Mouse (Mus musculus): ENCODE measurements around the gene Msx3.

The Msx3 gene

DNA sequence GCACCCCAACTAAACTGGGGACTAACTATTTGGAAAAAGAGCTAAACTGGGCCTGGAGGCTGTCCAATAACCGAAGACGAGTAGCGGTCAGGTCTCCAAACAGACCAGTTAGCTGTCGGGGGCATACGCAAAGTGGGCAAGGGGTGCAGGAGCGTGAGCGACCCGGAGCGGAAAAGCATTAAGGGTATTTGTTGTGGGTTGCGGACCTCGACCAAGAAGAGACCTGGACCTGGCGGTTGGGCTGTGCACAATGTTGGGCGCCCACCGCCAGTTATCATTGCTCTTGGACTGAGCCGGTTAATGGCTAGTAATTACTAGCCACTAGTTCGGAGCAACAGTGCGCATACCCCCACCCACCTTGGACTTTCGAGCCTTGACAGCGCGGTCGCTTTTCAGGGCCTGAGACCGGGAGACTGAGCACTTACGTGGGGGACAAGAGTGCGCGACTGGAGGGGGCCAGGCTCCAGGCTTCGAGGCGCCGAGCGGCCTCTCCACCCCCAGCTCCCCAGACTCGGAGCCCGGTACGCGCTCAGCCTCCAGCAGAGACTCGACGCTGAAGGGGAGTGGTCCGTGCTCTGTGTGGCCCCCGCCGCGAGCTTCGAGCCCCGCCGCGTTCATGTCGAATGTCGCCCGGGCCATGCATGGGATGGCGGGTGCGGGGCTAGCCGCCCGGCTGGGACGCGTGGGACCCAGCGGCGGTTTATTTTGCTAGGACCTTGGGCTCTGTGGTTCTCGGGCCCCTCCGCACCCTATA, at the start of gene Msx3:
Gene Msx3, minus strand, starts transcription at position 729 of the 754 bp plus-strand sequence.
- in situ Hi-C loops (cut with MboI; ENCODE audit: low pct_unique_long_range_greater_than_20kb in 1 of 2, low sequenced_read_pairs in 2 of 2, unreplicated experiment in 1 of 2), result no loop called here

DNA sequence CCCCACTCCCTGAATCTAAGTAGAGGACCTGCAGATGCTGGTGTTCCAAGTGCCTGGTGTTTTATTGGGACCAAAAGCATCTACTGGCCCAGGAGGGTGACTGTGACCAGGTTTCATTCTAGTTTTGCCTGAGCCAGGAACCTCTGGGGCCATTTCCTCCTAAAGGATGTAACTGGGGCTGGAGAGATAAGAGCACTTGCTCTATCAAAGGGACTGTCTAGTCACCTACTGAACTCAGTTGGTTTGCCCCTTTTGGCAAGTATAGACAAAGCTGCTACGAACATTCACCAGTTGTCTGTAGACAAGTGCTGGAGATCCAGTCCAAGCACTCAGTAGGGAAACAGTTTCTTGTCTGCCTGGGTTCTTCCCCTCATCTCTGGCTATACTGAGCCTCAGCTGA, 49.6 kb upstream of the Msx3 start:
- in situ Hi-C loops (cut with MboI; ENCODE audit: low pct_unique_long_range_greater_than_20kb in 1 of 2, low sequenced_read_pairs in 2 of 2, unreplicated experiment in 1 of 2), result no loop called here

DNA sequence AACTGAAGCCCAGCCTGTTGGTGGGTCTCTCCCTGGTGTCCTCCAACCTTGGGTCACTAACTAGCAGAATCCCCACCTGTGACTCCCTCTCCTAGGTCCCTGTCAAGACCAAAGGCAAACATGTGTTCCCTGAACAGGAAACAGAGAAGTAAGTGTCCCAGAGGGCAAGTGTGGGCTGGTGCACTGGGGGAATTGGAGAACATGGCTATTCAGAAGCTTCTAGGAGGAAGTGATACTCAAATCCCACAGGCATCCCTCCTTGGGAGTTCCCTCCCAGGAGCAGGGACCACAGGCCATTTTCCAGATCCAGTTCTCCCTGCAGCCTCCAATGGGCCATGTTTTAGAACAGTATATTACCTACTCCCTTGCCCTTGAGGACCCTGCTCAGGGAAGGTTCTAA, 47.2 kb upstream of the Msx3 start:
- in situ Hi-C loops (cut with MboI; ENCODE audit: low pct_unique_long_range_greater_than_20kb in 1 of 2, low sequenced_read_pairs in 2 of 2, unreplicated experiment in 1 of 2), result no loop called here

DNA sequence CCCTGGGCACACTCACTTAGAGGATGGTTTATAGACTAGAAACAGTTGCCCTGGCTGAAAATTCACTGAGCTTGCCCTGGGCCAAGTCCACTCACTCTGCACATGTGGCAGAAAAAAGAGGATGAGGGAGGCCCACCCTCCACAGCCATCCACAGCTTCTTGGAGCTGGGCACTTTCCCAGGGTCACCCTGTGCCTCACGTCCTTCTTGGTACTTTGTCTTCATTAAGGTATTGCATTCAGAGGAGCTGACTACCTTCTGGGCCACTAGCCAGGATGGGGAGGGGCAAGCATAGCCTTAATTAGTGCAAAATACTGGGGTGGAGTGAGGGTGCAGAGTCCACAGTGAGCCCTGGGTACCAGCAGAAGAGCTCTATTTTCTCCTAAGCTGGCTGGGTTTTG, 46.7 kb upstream of the Msx3 start:
- in situ Hi-C loops (cut with MboI; ENCODE audit: low pct_unique_long_range_greater_than_20kb in 1 of 2, low sequenced_read_pairs in 2 of 2, unreplicated experiment in 1 of 2), result no loop called here

DNA sequence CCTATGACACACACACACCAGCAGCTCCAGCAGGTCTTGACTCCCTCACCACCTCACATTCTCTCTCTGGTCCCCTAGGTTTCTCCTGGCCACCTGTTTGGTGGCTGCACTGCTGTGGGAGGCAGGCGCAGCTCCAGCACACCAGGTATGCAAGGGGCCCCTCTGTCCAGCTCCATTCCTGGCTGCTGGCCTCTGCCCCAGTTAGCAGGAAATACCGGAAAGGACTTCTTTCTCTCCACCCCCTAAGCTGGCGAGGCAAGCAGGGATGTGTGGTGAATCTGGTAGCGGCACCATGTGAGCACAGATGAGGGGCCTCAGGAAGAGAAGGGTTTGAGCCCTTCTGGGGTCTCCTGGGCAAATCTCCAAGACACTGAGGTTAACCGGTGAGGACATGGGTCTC, 46.1 kb upstream of the Msx3 start:
- in situ Hi-C loops (cut with MboI; ENCODE audit: low pct_unique_long_range_greater_than_20kb in 1 of 2, low sequenced_read_pairs in 2 of 2, unreplicated experiment in 1 of 2), result no loop called here

DNA sequence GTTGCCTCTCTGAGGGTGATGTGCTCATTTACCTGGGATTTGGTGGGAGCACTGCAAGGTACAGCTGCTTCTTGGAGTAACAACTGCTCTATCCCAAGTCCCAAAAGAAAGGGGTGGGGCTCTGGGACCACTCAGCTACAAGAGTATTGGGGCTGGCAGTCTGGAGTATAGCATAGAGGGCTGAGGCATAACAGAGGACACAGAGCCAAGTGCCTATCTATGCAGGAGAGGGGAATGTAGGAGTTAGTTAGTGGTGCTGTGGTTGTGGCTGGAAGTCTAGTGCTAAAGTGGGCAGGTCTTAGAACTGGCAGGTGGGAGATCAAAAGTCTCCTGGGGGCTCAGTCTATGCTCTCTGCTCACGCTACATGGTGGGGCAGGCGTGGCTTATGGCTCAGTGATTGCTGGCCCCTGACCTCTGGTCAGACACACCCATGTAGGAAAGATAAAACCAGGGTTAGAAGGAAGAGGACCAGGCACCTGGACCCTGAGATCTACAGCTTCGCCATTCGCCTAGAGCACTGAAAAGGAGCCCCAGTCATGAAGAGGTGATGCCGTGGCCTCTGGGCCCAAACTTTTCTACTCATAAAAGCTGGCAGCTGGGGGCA, 44.1 kb upstream of the Msx3 start, which contains the start of gene Prap1:
Gene Prap1, plus strand, starts transcription at position 472 of the 605 bp plus-strand sequence.
- in situ Hi-C loops (cut with MboI; ENCODE audit: low pct_unique_long_range_greater_than_20kb in 1 of 2, low sequenced_read_pairs in 2 of 2, unreplicated experiment in 1 of 2), result no loop called here

DNA sequence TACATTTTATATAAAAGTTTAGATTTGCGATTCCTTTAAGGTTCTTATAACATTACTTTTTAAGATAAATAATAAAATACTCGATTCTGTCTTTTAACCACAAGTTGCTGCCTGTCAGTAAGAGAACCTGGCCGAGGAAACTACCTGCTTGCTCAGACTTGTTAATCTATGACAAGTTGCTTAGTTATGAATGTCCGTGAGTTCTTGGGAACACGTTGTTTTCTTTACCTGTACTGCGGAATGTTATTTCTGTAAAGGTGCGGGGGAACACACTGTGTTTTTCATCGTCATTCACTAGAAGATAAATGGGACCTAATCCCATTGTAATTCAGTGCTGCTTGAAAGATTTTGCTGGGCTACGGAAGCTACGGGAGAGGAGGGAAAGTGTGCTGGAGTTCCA, 41.7 kb upstream of the Msx3 start:
- in situ Hi-C loops (cut with MboI; ENCODE audit: low pct_unique_long_range_greater_than_20kb in 1 of 2, low sequenced_read_pairs in 2 of 2, unreplicated experiment in 1 of 2), result no loop called here

DNA sequence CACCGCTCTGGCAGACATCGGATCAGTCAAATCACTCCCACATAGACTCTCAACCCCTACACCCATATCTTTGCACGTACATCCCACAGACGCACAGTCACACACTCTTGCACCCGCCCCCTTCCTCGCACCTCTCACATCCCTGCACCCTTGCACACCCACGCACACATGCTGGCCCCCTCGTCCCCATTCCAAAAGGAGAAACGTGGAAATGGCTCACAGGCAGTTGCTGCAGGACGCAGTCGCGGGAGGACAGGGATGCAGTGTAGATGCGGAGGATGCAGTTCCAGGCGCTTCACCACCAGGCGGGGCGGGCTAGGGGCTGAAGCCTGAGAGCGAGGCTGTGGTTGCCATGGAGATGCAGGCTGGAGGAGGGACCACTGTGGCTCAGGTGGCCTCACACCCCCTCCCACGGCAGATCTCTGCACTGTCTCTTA, 33.4 kb upstream of the Msx3 start, which contains the start of gene Caly:
Gene Caly, minus strand, starts transcription at position 307 of the 437 bp plus-strand sequence.
- in situ Hi-C loops (cut with MboI; ENCODE audit: low pct_unique_long_range_greater_than_20kb in 1 of 2, low sequenced_read_pairs in 2 of 2, unreplicated experiment in 1 of 2), result no loop called here

DNA sequence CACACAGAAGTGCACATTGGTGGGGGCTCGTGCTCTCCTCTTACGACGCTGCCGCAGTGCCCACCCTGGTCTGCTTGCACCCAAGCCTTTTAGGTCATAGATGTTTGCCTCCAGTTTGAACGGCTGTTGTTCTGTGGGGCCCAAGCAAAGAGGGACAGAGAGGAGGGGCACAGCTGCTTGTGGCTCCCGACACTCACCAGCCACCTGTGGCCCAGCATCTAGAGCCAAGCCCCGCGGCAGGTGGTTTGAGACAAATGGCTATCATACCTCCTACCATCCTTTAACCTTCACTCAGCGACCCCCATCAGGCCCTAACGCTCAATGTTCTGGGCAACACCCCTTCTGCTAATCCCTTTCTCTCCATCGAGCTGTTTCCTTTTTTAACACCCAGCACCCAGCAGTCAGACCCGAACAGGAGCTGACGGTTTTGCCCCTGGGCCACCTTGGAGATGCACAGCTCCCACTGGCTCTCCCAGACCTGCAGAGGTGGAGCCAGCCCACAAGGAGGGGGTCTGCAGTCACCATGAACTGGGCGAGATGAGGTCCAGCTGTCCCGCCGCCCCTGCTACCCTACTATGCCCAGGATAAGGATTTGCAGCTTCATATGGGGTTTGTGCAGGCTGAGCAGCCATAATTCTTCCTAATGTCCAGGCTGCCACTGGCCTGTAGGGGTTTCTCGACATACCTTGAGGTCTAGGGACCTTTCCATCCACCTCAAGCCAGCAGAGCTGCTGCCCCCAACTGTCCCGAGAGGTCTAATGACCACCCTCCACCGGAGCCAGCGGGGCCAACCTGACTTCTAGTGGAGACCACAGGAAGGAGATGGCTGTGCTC, 32.7 kb upstream of the Msx3 start:
- in situ Hi-C loops (cut with MboI; ENCODE audit: low pct_unique_long_range_greater_than_20kb in 1 of 2, low sequenced_read_pairs in 2 of 2, unreplicated experiment in 1 of 2), result no loop called here

DNA sequence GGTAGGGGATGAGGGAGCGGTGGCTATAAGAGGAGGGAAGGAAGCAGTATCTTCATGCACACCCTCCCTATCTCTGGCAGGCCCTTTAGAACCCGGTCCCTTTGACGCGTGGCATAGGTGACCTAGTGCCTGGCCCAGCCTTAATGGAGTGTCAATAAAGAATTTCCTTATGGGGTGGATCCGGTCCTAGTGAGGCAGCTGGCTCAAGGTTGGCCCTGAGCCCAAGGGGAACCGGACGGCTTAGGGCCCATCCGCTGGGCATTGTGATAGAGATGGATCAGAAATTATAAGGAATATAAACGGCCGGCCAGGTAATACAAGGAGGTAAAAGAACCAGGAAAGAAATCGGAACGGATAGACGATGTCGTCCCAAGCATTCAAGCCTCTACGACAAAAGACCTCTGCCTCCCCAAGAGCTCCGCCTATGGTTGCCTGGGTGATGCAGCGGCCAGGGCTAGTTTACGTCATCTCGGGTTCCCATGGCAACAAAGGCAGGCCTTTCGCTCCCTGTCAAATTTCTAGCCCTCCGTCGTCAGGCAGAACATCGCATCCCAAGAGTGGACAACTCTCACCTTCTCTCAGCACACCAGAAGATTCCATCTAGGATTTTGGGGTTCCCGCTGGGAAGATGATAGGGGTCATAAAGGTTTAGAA, 31.7 kb upstream of the Msx3 start:
- in situ Hi-C loops (cut with MboI; ENCODE audit: low pct_unique_long_range_greater_than_20kb in 1 of 2, low sequenced_read_pairs in 2 of 2, unreplicated experiment in 1 of 2), result no loop called here

DNA sequence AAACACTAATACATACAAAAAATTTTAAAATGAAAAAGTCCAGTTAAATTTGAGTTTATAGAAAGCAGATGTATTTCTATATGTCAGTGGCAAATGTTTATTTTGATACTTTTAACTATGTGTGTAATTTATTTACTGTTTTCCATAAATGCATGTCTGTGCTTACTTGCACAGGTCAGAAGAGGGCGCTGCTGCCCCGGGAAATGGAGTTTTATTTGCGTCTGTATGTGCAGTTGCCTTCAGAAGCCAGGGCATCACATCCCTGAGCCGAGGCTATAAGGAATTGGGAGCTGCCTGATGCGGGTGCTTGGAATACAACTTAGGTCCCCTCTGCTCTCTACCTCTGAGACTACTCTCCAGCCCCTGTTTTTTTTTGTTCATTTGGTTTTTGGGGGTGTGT, 29.8 kb upstream of the Msx3 start:
- in situ Hi-C loops (cut with MboI; ENCODE audit: low pct_unique_long_range_greater_than_20kb in 1 of 2, low sequenced_read_pairs in 2 of 2, unreplicated experiment in 1 of 2), result no loop called here

DNA sequence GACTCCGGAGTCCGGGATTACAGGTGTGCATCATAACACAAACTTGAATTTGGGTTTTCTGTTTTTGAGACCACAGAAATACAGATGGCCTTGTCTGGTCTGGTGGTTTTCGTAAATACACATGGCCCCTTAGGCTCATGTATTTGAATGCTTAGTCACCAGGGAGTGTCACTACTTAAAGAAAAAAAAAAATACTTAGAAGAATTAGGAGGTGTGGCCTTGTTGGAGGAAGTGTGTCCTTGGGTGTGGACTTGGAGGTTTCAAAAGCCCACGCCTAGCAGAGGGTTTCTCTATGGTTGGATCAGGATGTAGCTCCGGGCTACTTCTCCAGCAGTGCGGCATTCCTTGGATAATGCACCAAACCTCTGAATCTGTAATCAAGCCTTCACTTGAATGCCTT, 28.8 kb upstream of the Msx3 start:
- in situ Hi-C loops (cut with MboI; ENCODE audit: low pct_unique_long_range_greater_than_20kb in 1 of 2, low sequenced_read_pairs in 2 of 2, unreplicated experiment in 1 of 2), result no loop called here

DNA sequence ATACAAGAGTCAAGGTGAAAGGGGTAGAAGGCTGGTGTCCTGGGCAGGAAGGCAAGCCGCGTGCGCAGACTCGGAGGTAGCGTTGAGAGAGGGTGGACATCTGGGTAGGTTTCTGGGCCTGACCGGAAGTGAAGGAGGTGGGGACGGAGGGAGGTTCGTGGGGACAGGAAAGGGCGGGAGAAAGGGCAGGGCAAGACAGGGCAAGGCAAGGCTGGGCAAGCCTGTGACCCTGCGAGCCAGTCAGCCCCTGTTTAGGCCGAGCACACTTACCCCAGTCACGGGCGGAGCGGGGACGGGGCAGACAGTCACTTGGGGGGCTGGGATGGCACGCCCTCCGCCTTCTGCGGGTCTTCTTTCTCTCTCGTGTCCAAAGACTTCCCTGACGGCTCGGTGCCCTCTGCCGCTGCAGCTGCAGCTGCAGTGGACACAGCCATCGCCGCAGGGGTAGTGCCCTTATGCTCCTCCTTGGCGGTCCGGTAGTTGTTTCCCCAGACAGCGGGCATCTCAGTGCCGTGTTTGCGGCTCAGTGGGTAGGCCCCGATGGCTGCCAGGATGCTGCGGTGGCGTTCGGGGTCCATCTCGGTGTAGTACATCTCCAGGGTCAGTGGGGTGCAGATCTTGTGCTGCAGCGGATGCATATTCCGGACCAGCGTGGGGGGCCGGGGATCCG, 21.3 kb upstream of the Msx3 start:
- in situ Hi-C loops (cut with MboI; ENCODE audit: low pct_unique_long_range_greater_than_20kb in 1 of 2, low sequenced_read_pairs in 2 of 2, unreplicated experiment in 1 of 2), result no loop called here

DNA sequence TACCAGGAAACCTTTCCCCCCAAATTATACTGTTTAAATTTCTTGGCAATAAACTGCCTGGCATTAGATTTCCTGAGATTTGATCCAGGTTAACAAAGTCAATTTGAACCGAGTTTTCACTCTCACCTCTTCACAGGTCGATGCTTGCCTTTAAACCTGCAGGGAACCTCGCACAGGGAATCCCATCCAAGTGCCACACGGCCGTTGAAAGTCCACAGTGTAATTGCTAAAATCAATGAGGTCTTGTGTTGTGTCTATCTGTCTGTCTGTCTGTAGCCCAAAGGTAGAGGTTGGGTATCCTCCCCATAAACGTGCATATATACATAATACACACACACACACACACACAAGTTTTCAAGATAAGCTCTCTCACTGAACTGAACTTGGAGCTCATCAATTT, 18.5 kb upstream of the Msx3 start:
- in situ Hi-C loops (cut with MboI; ENCODE audit: low pct_unique_long_range_greater_than_20kb in 1 of 2, low sequenced_read_pairs in 2 of 2, unreplicated experiment in 1 of 2), result loop anchor here (10.0 kb wide), 1 partner anchor 163 kb away; no protein-coding TSS in a partner anchor

DNA sequence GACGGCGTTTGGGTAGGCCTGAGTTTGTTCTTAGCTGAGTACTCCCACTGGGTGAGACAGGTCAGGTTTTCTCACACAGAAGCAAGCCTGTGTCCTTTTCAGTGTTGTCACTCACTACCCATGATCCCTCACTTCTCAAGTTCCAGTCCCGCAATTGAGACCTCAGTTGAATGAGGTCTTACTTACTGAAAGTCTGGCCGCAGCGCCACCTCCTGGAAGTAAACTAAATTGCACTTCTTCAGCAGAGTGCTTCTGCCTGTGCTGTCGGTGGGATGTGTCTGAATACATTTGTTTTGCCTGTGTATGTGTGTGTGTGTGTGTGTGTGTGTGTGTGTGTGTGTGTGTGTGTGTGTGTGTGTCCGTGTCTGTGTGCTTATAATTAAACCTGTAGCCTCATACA, 14.2 kb upstream of the Msx3 start:
- in situ Hi-C loops (cut with MboI; ENCODE audit: low pct_unique_long_range_greater_than_20kb in 1 of 2, low sequenced_read_pairs in 2 of 2, unreplicated experiment in 1 of 2), result loop anchor here (10.0 kb wide), 1 partner anchor 158 kb away; no protein-coding TSS in a partner anchor

DNA sequence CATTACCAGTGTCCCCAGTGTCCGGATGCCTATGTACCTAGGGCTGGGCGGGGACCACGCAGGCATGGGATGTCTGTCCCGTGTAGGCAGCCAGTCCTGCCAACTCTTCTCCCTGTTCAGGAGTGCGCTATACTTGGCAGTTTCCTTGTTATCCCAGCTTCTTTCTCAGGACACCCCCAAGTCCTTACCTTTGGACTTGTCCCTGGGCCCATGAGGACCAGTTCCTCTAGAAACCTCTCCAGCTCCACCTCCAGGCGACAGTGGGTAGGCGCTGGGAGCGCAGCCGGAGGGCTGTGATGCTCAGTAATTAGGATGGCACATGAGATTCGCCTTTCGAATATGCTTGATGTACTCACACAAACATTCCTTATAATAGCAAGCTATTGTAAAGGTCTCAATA, 13.4 kb upstream of the Msx3 start:
- in situ Hi-C loops (cut with MboI; ENCODE audit: low pct_unique_long_range_greater_than_20kb in 1 of 2, low sequenced_read_pairs in 2 of 2, unreplicated experiment in 1 of 2), result loop anchor here (10.0 kb wide), 1 partner anchor 158 kb away; no protein-coding TSS in a partner anchor

DNA sequence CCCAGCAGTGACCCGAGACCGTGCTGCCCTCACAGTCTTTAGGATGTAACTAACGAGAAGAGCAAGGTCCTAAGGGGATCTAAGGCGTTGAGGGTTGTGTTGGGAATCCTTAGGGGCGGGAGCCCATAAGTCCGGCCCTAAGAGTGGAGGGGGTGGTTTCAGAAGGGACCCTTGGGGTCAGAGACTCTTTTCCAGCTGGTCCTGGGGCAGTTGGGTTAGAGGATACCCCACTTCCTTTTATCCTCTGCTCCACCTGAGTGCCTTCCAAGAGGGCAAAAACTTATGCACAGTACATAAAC, 12.9 kb upstream of the Msx3 start:
- in situ Hi-C loops (cut with MboI; ENCODE audit: low pct_unique_long_range_greater_than_20kb in 1 of 2, low sequenced_read_pairs in 2 of 2, unreplicated experiment in 1 of 2), result loop anchor here (10.0 kb wide), 1 partner anchor 157 kb away; no protein-coding TSS in a partner anchor

Measured in mouse embryonic stem cell (cell line).